Comparison of ENCODE assay signal across 8 mouse cellular contexts in genomic region chr4:115062540-115062874, GRCm38 (mm10). TPM values are rescaled to one million over a fixed set of nuclear protein-coding genes. Genes with fewer than 3 reads are reported as not detected.
DNase-seq lines count a peak whose midpoint lies in the region; ATAC-seq and TF ChIP-seq lines count a peak whose summit lies in the region.

No protein-coding gene starts in this region.

- no peak for DNase-seq in gastrocnemius, adult 2 months
- no peak for DNase-seq in gastrocnemius, adult 18-20 months (ENCODE audit: low spot score)
- DNase-seq in midbrain, embryonic 10.5 days (ENCODE audit: low spot score), result peak; percentile 42
- DNase-seq in cerebellum, adult 18-20 months, result no peak
- DNase-seq in thymus, postnatal 14 days, result no peak
- no peak for DNase-seq in gastrocnemius, postnatal 36 days

- under 1% methylated on average over 9 of the region's 9 CpGs for WGBS in bone marrow, adult 2 months
- under 1% methylated on average over 9 of the region's 9 CpGs for WGBS in hindbrain, embryonic 12.5 days
- 4% methylated on average over 9 of the region's 9 CpGs for WGBS in midbrain, embryonic 10.5 days

- H3K4me3 ChIP-seq in gastrocnemius, adult 2 months, result peak overlapping the region; percentile 77
- peak overlapping the region; percentile 57 for H3K4me3 ChIP-seq in bone marrow, adult 2 months (replicated peaks; ENCODE audit: control insufficient read depth, low read depth, low read length)
- H3K4me3 ChIP-seq in hindbrain, embryonic 12.5 days, result peak overlapping the region; percentile 50
- H3K4me3 ChIP-seq in midbrain, embryonic 10.5 days, result peak overlapping the region; percentile 59

- H3K4me2 ChIP-seq in hindbrain, embryonic 12.5 days (replicated peaks), result peak overlapping the region; percentile 97

- intact Hi-C loops in gastrocnemius, adult 2 months (cut with DNase I), result no loop called here
- intact Hi-C loops in gastrocnemius, postnatal 36 days (cut with DNase I), result no loop called here

- no peaks in the 10 kb centered on the region for H3K4me1 ChIP-seq in bone marrow, adult 2 months (ENCODE audit: control insufficient read depth, insufficient read depth, low read length)
- H3K4me1 ChIP-seq in hindbrain, embryonic 12.5 days, result peaks cover 11% of the 10 kb centered on the region
- H3K4me1 ChIP-seq in midbrain, embryonic 10.5 days, result peaks cover 22% of the 10 kb centered on the region

- no peak for TF ChIP-seq CTCF in gastrocnemius, adult 2 months (IDR thresholded peaks at IDR 0.05)
- no peak for TF ChIP-seq CTCF in bone marrow, adult 2 months (IDR thresholded peaks at IDR 0.05; ENCODE audit: control insufficient read depth, insufficient read depth, low read length)

- H3K9ac ChIP-seq in hindbrain, embryonic 12.5 days, result peak overlapping the region; percentile 55; the same call in 1 of the 2 replicates

- H3K27me3 ChIP-seq in hindbrain, embryonic 12.5 days, result peaks cover 94% of the 10 kb centered on the region
- H3K27me3 ChIP-seq in midbrain, embryonic 10.5 days (ENCODE audit: low read depth, poor library complexity, severe bottlenecking), result peaks cover 100% of the 10 kb centered on the region

- no peak for TF ChIP-seq POLR2A in bone marrow, adult 2 months (IDR thresholded peaks at IDR 0.05; ENCODE audit: borderline replicate concordance, control insufficient read depth, low read depth, low read length)

- no peaks in the 10 kb centered on the region for H3K9me3 ChIP-seq in hindbrain, embryonic 12.5 days (replicated peaks)
- no peaks in the 10 kb centered on the region for H3K9me3 ChIP-seq in midbrain, embryonic 10.5 days (replicated peaks)

- no peak; the same call in 1 of the 2 replicates for ATAC-seq in hindbrain, embryonic 12.5 days (ENCODE audit: low FRiP score)

- H3K27ac ChIP-seq in gastrocnemius, adult 2 months, result no peak overlapping the region; the same call in 1 of the 2 replicates
- peak overlapping the region; percentile 3; the same call in 1 of the 2 replicates for H3K27ac ChIP-seq in bone marrow, adult 2 months (ENCODE audit: control insufficient read depth, insufficient read depth, low read depth, low read length, poor library complexity)
- no peak overlapping the region for H3K27ac ChIP-seq in hindbrain, embryonic 12.5 days
- peak overlapping the region; percentile 69 for H3K27ac ChIP-seq in midbrain, embryonic 10.5 days (replicated peaks)

- H3K36me3 ChIP-seq in hindbrain, embryonic 12.5 days, result no peaks in the 10 kb centered on the region
- no peaks in the 10 kb centered on the region for H3K36me3 ChIP-seq in midbrain, embryonic 10.5 days

RNA-seq across cellular contexts. Expression of gene Tal1, which starts 6.3 kb away (rescaled TPM):
- 1 to 10 TPM in 1 of 2 experiments, under 1 TPM in 1; 0.94 to 1.7 TPM for total RNA-seq in gastrocnemius, adult 2 months (2021)
- total RNA-seq in gastrocnemius, adult 18-20 months (2021), result 1 to 10 TPM in 1 of 2 experiments, under 1 TPM in 1; 0.93 to 1.0 TPM
- 67.9 and 68.4 TPM in 2 replicates for polyA plus RNA-seq in bone marrow, adult 2 months (2011; ENCODE audit: insufficient read depth, insufficient read length, low replicate concordance, missing spikeins)
- polyA plus RNA-seq in hindbrain, embryonic 12.5 days (2016; fragmentation: Nextera tagmentation; extraction: Ambion mirVana), result 6.0 and 7.0 TPM in 2 replicates
- 2.7 and 5.2 TPM in 2 replicates for polyA plus RNA-seq in midbrain, embryonic 10.5 days (2016; fragmentation: Nextera tagmentation; extraction: Ambion mirVana)
- 1 to 10 TPM; 1.2 TPM for total RNA-seq in gastrocnemius, postnatal 36 days (2021)

RNA-seq across cellular contexts. Expression of gene Pdzk1ip1, which starts 26.0 kb away (rescaled TPM):
- not detected for total RNA-seq in gastrocnemius, adult 2 months (2021)
- total RNA-seq in gastrocnemius, adult 18-20 months (2021), result not detected
- 212 and 213 TPM in 2 replicates for polyA plus RNA-seq in bone marrow, adult 2 months (2011; ENCODE audit: insufficient read depth, insufficient read length, low replicate concordance, missing spikeins)
- polyA plus RNA-seq in hindbrain, embryonic 12.5 days (2016; fragmentation: Nextera tagmentation; extraction: Ambion mirVana), result 13.1 and 15.2 TPM in 2 replicates
- 7.9 and 9.5 TPM in 2 replicates for polyA plus RNA-seq in midbrain, embryonic 10.5 days (2016; fragmentation: Nextera tagmentation; extraction: Ambion mirVana)
- total RNA-seq in gastrocnemius, postnatal 36 days (2021), result not detected

Comparison
In these comparisons a context has a peak if more than half of its experiments do, and no peak if none do; other contexts are left out.
1. H3K27ac ChIP-seq: peak in bone marrow, adult 2 months (single experiment) and midbrain, embryonic 10.5 days (single experiment); none in gastrocnemius, adult 2 months (single experiment) and hindbrain, embryonic 12.5 days (single experiment).
2. Peak in every context shown above with its lines, with median percentiles within 50 percentile points of each other: H3K4me3 ChIP-seq.